9 mouse cellular contexts compared by ENCODE assay signal in the genomic region with DNA sequence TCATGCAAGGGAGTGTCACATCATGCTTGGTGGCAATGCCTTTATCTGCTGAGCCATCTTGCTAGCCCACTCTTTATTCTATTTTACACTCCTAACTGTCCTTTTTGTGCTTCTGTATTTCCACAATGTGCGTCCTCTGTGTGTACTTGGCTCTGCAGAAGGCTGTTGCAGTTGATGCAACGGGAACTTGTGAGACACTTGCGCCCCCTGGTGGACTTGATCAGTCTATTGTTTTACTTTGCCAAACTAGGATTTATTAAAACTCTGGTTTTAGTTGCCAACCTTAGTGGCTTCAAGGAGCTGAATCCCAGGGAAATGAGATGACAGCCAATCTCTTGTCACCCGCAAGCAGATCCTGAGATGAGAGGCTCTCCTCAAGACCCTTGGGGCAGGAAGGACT. TPM values are rescaled to one million over a fixed set of nuclear protein-coding genes. Genes with fewer than 3 reads are reported as not detected.
DNase-seq lines count a peak whose midpoint lies in the region; ATAC-seq and TF ChIP-seq lines count a peak whose summit lies in the region.
"Had no signal": no experiment of that assay in that cellular context is flagged by ENCODE, and none has a peak within 500 bp of the region (broad histone marks: within the 10 kb centered on the region; RNA-seq: fewer than 3 reads in every experiment).

No protein-coding gene starts in this region.

- no peak overlapping the region for H3K9ac ChIP-seq in midbrain, embryonic 14.5 days (replicated peaks; ENCODE audit: low read length)
- no peak overlapping the region for H3K9ac ChIP-seq in midbrain, embryonic 16.5 days (ENCODE audit: low read depth, low read length)
- H3K9ac ChIP-seq in liver, embryonic 14.5 days (replicated peaks): no peak overlapping the region

- no peaks in the 10 kb centered on the region for H3K36me3 ChIP-seq in midbrain, embryonic 14.5 days (ENCODE audit: control insufficient read depth, insufficient read depth, low read length)
- H3K36me3 ChIP-seq in midbrain, embryonic 16.5 days (ENCODE audit: control insufficient read depth, insufficient read depth, low read length): no peaks in the 10 kb centered on the region
- H3K36me3 ChIP-seq in liver, embryonic 14.5 days (replicated peaks; ENCODE audit: control insufficient read depth, insufficient read depth, low read depth): no peaks in the 10 kb centered on the region

- ATAC-seq in midbrain, embryonic 14.5 days (ENCODE audit: low FRiP score, low TSS enrichment): no peak
- ATAC-seq in midbrain, embryonic 16.5 days: no peak
- ATAC-seq in liver, embryonic 14.5 days (ENCODE audit: insufficient read depth): no peak

- H3K27ac ChIP-seq in midbrain, embryonic 14.5 days (replicated peaks; ENCODE audit: low read depth, low read length): no peak overlapping the region
- no peak overlapping the region for H3K27ac ChIP-seq in midbrain, embryonic 16.5 days (ENCODE audit: low read length)
- H3K27ac ChIP-seq in embryonic fibroblast, embryonic 13.5 days (ENCODE audit: insufficient read depth, low read length): no peak overlapping the region
- peak overlapping the region; percentile 96; the same call in 1 of the 2 replicates for H3K27ac ChIP-seq in liver, embryonic 14.5 days

- no peak overlapping the region for H3K4me3 ChIP-seq in midbrain, embryonic 14.5 days (replicated peaks; ENCODE audit: low read depth, low read length)
- H3K4me3 ChIP-seq in midbrain, embryonic 16.5 days (ENCODE audit: low read depth, low read length): no peak overlapping the region
- no peak overlapping the region for H3K4me3 ChIP-seq in embryonic fibroblast, embryonic 13.5 days (ENCODE audit: insufficient read depth, low read length)
- 0 out of 4 replicates have a peak overlapping the region, but pooled peaks of 1 of the 2 experiments have one; percentile 1 for H3K4me3 ChIP-seq in liver, embryonic 14.5 days (ENCODE audit: insufficient read depth in 1 of 2, low read depth in 2 of 2, low read length in 2 of 2)

- peak; percentile 89 for DNase-seq in midbrain, embryonic 14.5 days
- DNase-seq in adrenal gland, postnatal 4 days (ENCODE audit: low spot score in 2 of 2): peak; percentile 50 to 75
- DNase-seq in kidney, adult 9 months: peak; percentile 89
- DNase-seq in liver, embryonic 14.5 days (ENCODE audit: low read depth in 3 of 3, low spot score in 3 of 3): peak; percentile 71 to 76 (median 75)
- DNase-seq in right cerebral cortex, adult 18-20 months: peak; percentile 63
- peak; percentile 94 for DNase-seq in thymus, postnatal 4 days

- no peak for TF ChIP-seq EP300 in liver, embryonic 14.5 days (IDR thresholded peaks at IDR 0.05; ENCODE audit: low read depth)

- 15% methylated on average over 4 of the region's 4 CpGs for WGBS in midbrain, embryonic 14.5 days
- 11% methylated on average over 4 of the region's 4 CpGs for WGBS in midbrain, embryonic 16.5 days
- 12% methylated on average over 4 of the region's 4 CpGs for WGBS in liver, embryonic 14.5 days (ENCODE audit: insufficient replicate concordance)

- no peaks in the 10 kb centered on the region for H3K4me1 ChIP-seq in midbrain, embryonic 14.5 days (ENCODE audit: control insufficient read depth, insufficient read depth, low read length)
- no peaks in the 10 kb centered on the region for H3K4me1 ChIP-seq in midbrain, embryonic 16.5 days (ENCODE audit: control insufficient read depth, insufficient read depth, low read length)
- H3K4me1 ChIP-seq in embryonic fibroblast, embryonic 13.5 days (ENCODE audit: control insufficient read depth, insufficient read depth, low read length): 0 out of 2 replicates have a peak, but pooled peaks cover 2% of the 10 kb centered on the region
- H3K4me1 ChIP-seq in liver, embryonic 14.5 days (replicated peaks; ENCODE audit: control insufficient read depth in 2 of 2, insufficient read depth in 2 of 2, low read length in 1 of 2): peaks cover 25 to 42% of the 10 kb centered on the region in 2 experiments

- H3K27me3 ChIP-seq in midbrain, embryonic 14.5 days (ENCODE audit: control insufficient read depth, insufficient read depth, low read length): no peaks in the 10 kb centered on the region
- no peaks in the 10 kb centered on the region for H3K27me3 ChIP-seq in midbrain, embryonic 16.5 days (ENCODE audit: control insufficient read depth, insufficient read depth, low read depth, low read length)
- no peaks in the 10 kb centered on the region for H3K27me3 ChIP-seq in liver, embryonic 14.5 days (ENCODE audit: control insufficient read depth, insufficient read depth, low read length)

- H3K4me2 ChIP-seq in midbrain, embryonic 14.5 days (ENCODE audit: low read length): no peak overlapping the region
- H3K4me2 ChIP-seq in midbrain, embryonic 16.5 days (ENCODE audit: low read length): no peak overlapping the region
- H3K4me2 ChIP-seq in liver, embryonic 14.5 days (ENCODE audit: low read depth): peak overlapping the region; percentile 70

- TF ChIP-seq POLR2A in embryonic fibroblast, embryonic 13.5 days (IDR thresholded peaks at IDR 0.05; ENCODE audit: low read depth, low read length): no peak

- no peaks in the 10 kb centered on the region for H3K9me3 ChIP-seq in midbrain, embryonic 14.5 days (ENCODE audit: control insufficient read depth, low read length)
- H3K9me3 ChIP-seq in midbrain, embryonic 16.5 days (replicated peaks; ENCODE audit: control insufficient read depth, low read length, poor library complexity, severe bottlenecking): no peaks in the 10 kb centered on the region
- no peaks in the 10 kb centered on the region for H3K9me3 ChIP-seq in liver, embryonic 14.5 days (ENCODE audit: control insufficient read depth, low read length)

- peak; percentile 48; the same call in 1 of the 2 replicates for TF ChIP-seq CTCF in embryonic fibroblast, embryonic 13.5 days (IDR thresholded peaks at IDR 0.05; ENCODE audit: borderline replicate concordance, insufficient read depth, low read length)
- TF ChIP-seq CTCF in liver, embryonic 14.5 days (IDR thresholded peaks at IDR 0.05; ENCODE audit: low read depth): peak; percentile 91

RNA-seq across cellular contexts. Expression of a gene that starts 2.0 kb away (rescaled TPM):
- polyA plus RNA-seq in midbrain, embryonic 14.5 days (2014; fragmentation: Nextera tagmentation; extraction: Ambion mirVana): 1.9 TPM in 1 of 2 replicates, not detected in the other
- 1.3 and 5.2 TPM in 2 replicates for polyA plus RNA-seq in midbrain, embryonic 16.5 days (2015; fragmentation: Nextera tagmentation; extraction: Ambion mirVana)
- total RNA-seq in adrenal gland, postnatal 4 days (2021): 10 to 100 TPM; 52.6 to 68.8 TPM
- polyA plus RNA-seq in embryonic fibroblast, embryonic 13.5 days (2011; ENCODE audit: insufficient read length, low read depth, missing spikeins): 1.7 and 3.1 TPM in 2 replicates
- polyA plus RNA-seq in liver, embryonic 14.5 days (2012; rRNA removed): 6.6 and 7.9 TPM in 2 replicates
- 6.9 and 7.3 TPM in 2 replicates for polyA plus RNA-seq in liver, embryonic 14.5 days (2014; fragmentation: Nextera tagmentation; extraction: Ambion mirVana)
- total RNA-seq: hematopoietic stem cell, adult 5-6 weeks had no signal

RNA-seq across cellular contexts. Expression of a gene that starts 10.1 kb away (rescaled TPM):
- polyA plus RNA-seq in midbrain, embryonic 14.5 days (2014; fragmentation: Nextera tagmentation; extraction: Ambion mirVana): 397 and 514 TPM in 2 replicates
- 534 and 577 TPM in 2 replicates for polyA plus RNA-seq in midbrain, embryonic 16.5 days (2015; fragmentation: Nextera tagmentation; extraction: Ambion mirVana)
- 100 to 1,000 TPM; 258 to 283 TPM for total RNA-seq in adrenal gland, postnatal 4 days (2021)
- 225 and 296 TPM in 2 replicates for polyA plus RNA-seq in embryonic fibroblast, embryonic 13.5 days (2011; ENCODE audit: insufficient read length, low read depth, missing spikeins)
- 230 and 274 TPM in 2 replicates for polyA plus RNA-seq in liver, embryonic 14.5 days (2012; rRNA removed)
- 511 and 557 TPM in 2 replicates for polyA plus RNA-seq in liver, embryonic 14.5 days (2014; fragmentation: Nextera tagmentation; extraction: Ambion mirVana)

RNA-seq across cellular contexts. Expression of a gene that starts 11.5 kb away (rescaled TPM):
- polyA plus RNA-seq in midbrain, embryonic 14.5 days (2014; fragmentation: Nextera tagmentation; extraction: Ambion mirVana): not detected in 2 replicates
- polyA plus RNA-seq in midbrain, embryonic 16.5 days (2015; fragmentation: Nextera tagmentation; extraction: Ambion mirVana): not detected in 2 replicates
- total RNA-seq in adrenal gland, postnatal 4 days (2021): 10 to 100 TPM in 1 of 2 experiments, 1 to 10 TPM in 1; 1.9 to 37.5 TPM
- polyA plus RNA-seq in embryonic fibroblast, embryonic 13.5 days (2011; ENCODE audit: insufficient read length, low read depth, missing spikeins): not detected in 2 replicates
- 78.5 and 87.0 TPM in 2 replicates for polyA plus RNA-seq in liver, embryonic 14.5 days (2012; rRNA removed)
- polyA plus RNA-seq in liver, embryonic 14.5 days (2014; fragmentation: Nextera tagmentation; extraction: Ambion mirVana): 65.7 and 69.6 TPM in 2 replicates

RNA-seq across cellular contexts. Expression of a gene that starts 33.5 kb away (rescaled TPM):
- not detected in 2 replicates for polyA plus RNA-seq in midbrain, embryonic 14.5 days (2014; fragmentation: Nextera tagmentation; extraction: Ambion mirVana)
- 0.44 TPM in 1 of 2 replicates, not detected in the other for polyA plus RNA-seq in midbrain, embryonic 16.5 days (2015; fragmentation: Nextera tagmentation; extraction: Ambion mirVana)
- 1 to 10 TPM in 1 of 2 experiments, not detected in 1; 1.2 TPM for total RNA-seq in adrenal gland, postnatal 4 days (2021)
- not detected in 2 replicates for polyA plus RNA-seq in embryonic fibroblast, embryonic 13.5 days (2011; ENCODE audit: insufficient read length, low read depth, missing spikeins)
- 0.16 and 0.17 TPM in 2 replicates for polyA plus RNA-seq in liver, embryonic 14.5 days (2012; rRNA removed)
- 0.20 and 0.44 TPM in 2 replicates for polyA plus RNA-seq in liver, embryonic 14.5 days (2014; fragmentation: Nextera tagmentation; extraction: Ambion mirVana)
- total RNA-seq: hematopoietic stem cell, adult 5-6 weeks had no signal

RNA-seq across cellular contexts. Expression of a gene that starts 35.3 kb away (rescaled TPM):
- 223 and 231 TPM in 2 replicates for polyA plus RNA-seq in midbrain, embryonic 14.5 days (2014; fragmentation: Nextera tagmentation; extraction: Ambion mirVana)
- 234 and 247 TPM in 2 replicates for polyA plus RNA-seq in midbrain, embryonic 16.5 days (2015; fragmentation: Nextera tagmentation; extraction: Ambion mirVana)
- total RNA-seq in adrenal gland, postnatal 4 days (2021): 100 to 1,000 TPM; 253 to 283 TPM
- polyA plus RNA-seq in embryonic fibroblast, embryonic 13.5 days (2011; ENCODE audit: insufficient read length, low read depth, missing spikeins): 64.3 and 74.1 TPM in 2 replicates
- polyA plus RNA-seq in liver, embryonic 14.5 days (2012; rRNA removed): 67.5 and 84.8 TPM in 2 replicates
- polyA plus RNA-seq in liver, embryonic 14.5 days (2014; fragmentation: Nextera tagmentation; extraction: Ambion mirVana): 159 and 168 TPM in 2 replicates

Comparison
In these comparisons a context has a peak if more than half of its experiments do, and no peak if none do; other contexts are left out.
1. RNA of a gene that starts 11.5 kb away (polyA plus RNA-seq): 65.7 to 87.0 TPM in liver, embryonic 14.5 days; not detected in midbrain, embryonic 14.5 days, not detected in midbrain, embryonic 16.5 days and not detected in embryonic fibroblast, embryonic 13.5 days; every median in the first group is over 10 times any median in the second.
2. Peak in every context shown above with its lines, with median percentiles within 50 percentile points of each other: DNase-seq.